Mouse (Mus musculus) myocyte (in vitro differentiated cells): ENCODE measurements around the gene Frmpd1. TPM values are rescaled to one million over a fixed set of nuclear protein-coding genes. Genes with fewer than 3 reads are reported as not detected.
A peak's percentile ranks its signal among the peaks of the same experiment; 100 is the strongest.

ENCODE experiments used
- H3K27me3 ChIP-seq: one replicate; pipeline ENCODE4 v1.6.1; 2011; ENCODE audit not compliant: control insufficient read depth, insufficient read depth, insufficient read length
- H3K36me3 ChIP-seq: one replicate; pipeline ENCODE4 v1.6.1; 2011; ENCODE audit not compliant: control insufficient read depth, insufficient read depth
- H3K4me2 ChIP-seq: one replicate; pipeline ENCODE4 v1.6.1; 2011; ENCODE audit warnings: low read depth, control low read depth
- H3K4me3 ChIP-seq: one replicate; pipeline ENCODE4 v1.5.1; 2011; ENCODE audit warnings: mild to moderate bottlenecking, control low read depth, moderate library complexity
- H3K79me2 ChIP-seq: one replicate; pipeline ENCODE4 v1.6.1; 2011; ENCODE audit not compliant: control insufficient read depth, insufficient read depth
- H3ac ChIP-seq: one replicate; pipeline ENCODE4 v1.6.1; 2011; ENCODE audit not compliant: control insufficient read depth, insufficient read length
- CEBPB ChIP-seq: IDR thresholded peaks from 2 replicates; pipeline ENCODE4 v1.6.1; 2011; ENCODE audit warnings: mild to moderate bottlenecking, moderate library complexity; ENCODE audit not compliant: poor library complexity, insufficient read depth, severe bottlenecking
- E2F4 ChIP-seq: IDR thresholded peaks from one replicate; pipeline ENCODE4 v1.6.1; 2011; ENCODE audit warnings: mild to moderate bottlenecking, control low read depth, moderate library complexity; ENCODE audit not compliant: insufficient read depth
- MAX ChIP-seq: IDR thresholded peaks from one replicate; pipeline ENCODE4 v1.6.1; 2011; ENCODE audit warnings: low read depth, mild to moderate bottlenecking, control low read depth
- MYOD1 ChIP-seq, 3 experiments: IDR thresholded peaks; one replicate each; pipeline ENCODE4 v1.6.1; 2011; ENCODE audit warnings: control low read depth in 2 of 3, low read depth in 2 of 3, mild to moderate bottlenecking in 2 of 3, moderate library complexity in 1 of 3; ENCODE audit not compliant: insufficient read length in 2 of 3, control insufficient read depth in 1 of 3
- MYOG ChIP-seq, 3 experiments: IDR thresholded peaks; one replicate each; pipeline ENCODE4 v1.6.1; 2011; ENCODE audit warnings: control low read depth in 2 of 3, low read depth in 2 of 3, mild to moderate bottlenecking in 2 of 3; ENCODE audit not compliant: insufficient read length in 2 of 3, control insufficient read depth in 1 of 3, insufficient read depth in 1 of 3
- POLR2A ChIP-seq: IDR thresholded peaks from one replicate; pipeline ENCODE4 v1.6.1; 2011; ENCODE audit warnings: low read depth, mild to moderate bottlenecking, control low read depth, moderate library complexity; ENCODE audit not compliant: insufficient read length
- POLR2AphosphoS2 ChIP-seq: IDR thresholded peaks from one replicate; pipeline ENCODE4 v1.6.1; 2011; ENCODE audit warnings: low read depth, control low read depth; ENCODE audit not compliant: insufficient read length
- REST ChIP-seq: IDR thresholded peaks from one replicate; pipeline ENCODE4 v1.6.1; 2011; ENCODE audit warnings: mild to moderate bottlenecking, control low read depth, moderate library complexity; ENCODE audit not compliant: insufficient read depth, insufficient read length
- SRF ChIP-seq: IDR thresholded peaks from one replicate; pipeline ENCODE4 v1.6.1; 2011; ENCODE audit warnings: low read depth; ENCODE audit not compliant: control insufficient read depth, insufficient read length
- TCF12 ChIP-seq: IDR thresholded peaks from one replicate; pipeline ENCODE4 v1.6.1; 2011; ENCODE audit warnings: mild to moderate bottlenecking, control low read depth; ENCODE audit not compliant: poor library complexity, insufficient read depth, severe bottlenecking
- TCF3 ChIP-seq: IDR thresholded peaks from one replicate; pipeline ENCODE4 v1.6.1; 2011; ENCODE audit warnings: low read depth, control low read depth; ENCODE audit not compliant: insufficient read length
- USF1 ChIP-seq: IDR thresholded peaks from one replicate; pipeline ENCODE4 v1.6.1; 2011; ENCODE audit warnings: low read depth, mild to moderate bottlenecking, control low read depth, moderate library complexity
- polyA plus RNA-seq: library from polyadenylated mRNA; unstranded; fragments of >200 nt; fragmentation: generic; extraction: Trizol; gene quantifications from one replicate; pipeline ENCODE4 v1.2.1, GENCODE M21; 2012; ENCODE audit warnings: missing spikeins

Gene Frmpd1
- polyA plus RNA-seq, 1 experiment, result 45.8 TPM

- no peak overlapping the region for H3K4me2 ChIP-seq
- TF ChIP-seq USF1 (no peak), MYOG (IDR thresholded peaks at IDR 0.05; ENCODE audit: control insufficient read depth in 1 of 3, insufficient read depth in 1 of 3, insufficient read length in 2 of 3, low read depth in 2 of 3) (no peak), E2F4 (no peak), POLR2AphosphoS2 (no peak), CEBPB (no peak), TCF3 (no peak), TCF12 (no peak), MAX (no peak), SRF (no peak), POLR2A (no peak), MYOD1 (IDR thresholded peaks at IDR 0.05; ENCODE audit: control insufficient read depth in 1 of 3, insufficient read length in 2 of 3, low read depth in 2 of 3) (no peak), REST (no peak)
- no peak overlapping the region for H3K4me3 ChIP-seq
- no peaks in the 10 kb centered on the region for H3K79me2 ChIP-seq
- no peak overlapping the region for H3ac ChIP-seq
- peaks cover 13% of the 10 kb centered on the region for H3K36me3 ChIP-seq
- no peaks in the 10 kb centered on the region for H3K27me3 ChIP-seq
These were observed 94.6 kb downstream of the Frmpd1 start for GRCm38 (mm10) chr4:45279292-45279691.

GRCm38 (mm10) chr4:45279981-45280548 lies 95.4 kb downstream of the Frmpd1 start:
- no peak overlapping the region for H3K4me3 ChIP-seq
- no peak overlapping the region for H3K4me2 ChIP-seq
- TF ChIP-seq CEBPB (no peak), MYOG (IDR thresholded peaks at IDR 0.05; ENCODE audit: control insufficient read depth in 1 of 3, insufficient read depth in 1 of 3, insufficient read length in 2 of 3, low read depth in 2 of 3) (no peak), SRF (no peak), E2F4 (no peak), POLR2A (no peak), TCF3 (no peak), TCF12 (no peak), POLR2AphosphoS2 (no peak), REST (no peak)
- H3K36me3 ChIP-seq, result peaks cover 14% of the 10 kb centered on the region
- no peak overlapping the region for H3ac ChIP-seq
- H3K27me3 ChIP-seq, result no peaks in the 10 kb centered on the region
- H3K79me2 ChIP-seq, result no peaks in the 10 kb centered on the region

- H3K4me2 ChIP-seq, result no peak overlapping the region
- H3K4me3 ChIP-seq, result no peak overlapping the region
- TF ChIP-seq POLR2A (no peak), REST (no peak), MYOD1 (IDR thresholded peaks at IDR 0.05; ENCODE audit: control insufficient read depth in 1 of 3, insufficient read length in 2 of 3, low read depth in 2 of 3) (no peak)
- H3ac ChIP-seq, result no peak overlapping the region
- peaks cover 4% of the 10 kb centered on the region for H3K36me3 ChIP-seq
- H3K27me3 ChIP-seq, result no peaks in the 10 kb centered on the region
- no peaks in the 10 kb centered on the region for H3K79me2 ChIP-seq
These were observed 101.6 kb downstream of the Frmpd1 start for GRCm38 (mm10) chr4:45286318-45286717.

- no peaks in the 10 kb centered on the region for H3K27me3 ChIP-seq
- H3ac ChIP-seq, result no peak overlapping the region
- no peaks in the 10 kb centered on the region for H3K79me2 ChIP-seq
- peak; percentile 15 for TF ChIP-seq POLR2AphosphoS2
- TF ChIP-seq MYOD1 (IDR thresholded peaks at IDR 0.05; ENCODE audit: control insufficient read depth in 1 of 3, insufficient read length in 2 of 3, low read depth in 2 of 3), result no peak
- no peak overlapping the region for H3K4me2 ChIP-seq
- H3K36me3 ChIP-seq, result peaks cover 4% of the 10 kb centered on the region
- H3K4me3 ChIP-seq, result no peak overlapping the region
These were observed 103.2 kb downstream of the Frmpd1 start for GRCm38 (mm10) chr4:45287906-45288305.

GRCm38 (mm10) chr4:45296662-45297564 lies 112.2 kb downstream of the Frmpd1 start, which contains the start of gene Trmt10b:
Gene Trmt10b, plus strand, starts transcription at chr4:45297127.
- no peaks in the 10 kb centered on the region for H3K27me3 ChIP-seq
- H3K4me3 ChIP-seq, result peak within 1 kb of the TSS; percentile 39
- TF ChIP-seq REST, result no peak
- TF ChIP-seq POLR2A, result no peak
- TF ChIP-seq USF1, result no peak
- TF ChIP-seq E2F4, result no peak
- TF ChIP-seq MYOG (IDR thresholded peaks at IDR 0.05; ENCODE audit: control insufficient read depth in 1 of 3, insufficient read depth in 1 of 3, insufficient read length in 2 of 3, low read depth in 2 of 3), result no peak
- TF ChIP-seq POLR2AphosphoS2, result no peak
- no peak for TF ChIP-seq MAX
- no peak for TF ChIP-seq TCF3
- TF ChIP-seq TCF12, result no peak
- H3K79me2 ChIP-seq, result no peaks in the 10 kb centered on the region
- peak within 1 kb of the TSS; percentile 50 for H3ac ChIP-seq
- H3K4me2 ChIP-seq, result peak within 1 kb of the TSS; percentile 88
- no peaks in the 10 kb centered on the region for H3K36me3 ChIP-seq
